Mouse (Mus musculus) testis, postnatal 10 days (tissue): ENCODE measurements at regions not wholly inside any gene's neighbourhood (a gene's known extent, or its start where the extent isn't known, plus 50 kb on each side); places are given as distances from the start of the nearest gene placed in this dataset.

Source experiments
- DNase-seq: peaks from one replicate; pipeline ENCODE4 v3.0.0; 2021; ENCODE audit warnings: low spot score

- no peak for DNase-seq
Measured at GRCm38 (mm10) chr5:50570701-50571100, 511.9 kb upstream of the Adgra3 start.

DNA sequence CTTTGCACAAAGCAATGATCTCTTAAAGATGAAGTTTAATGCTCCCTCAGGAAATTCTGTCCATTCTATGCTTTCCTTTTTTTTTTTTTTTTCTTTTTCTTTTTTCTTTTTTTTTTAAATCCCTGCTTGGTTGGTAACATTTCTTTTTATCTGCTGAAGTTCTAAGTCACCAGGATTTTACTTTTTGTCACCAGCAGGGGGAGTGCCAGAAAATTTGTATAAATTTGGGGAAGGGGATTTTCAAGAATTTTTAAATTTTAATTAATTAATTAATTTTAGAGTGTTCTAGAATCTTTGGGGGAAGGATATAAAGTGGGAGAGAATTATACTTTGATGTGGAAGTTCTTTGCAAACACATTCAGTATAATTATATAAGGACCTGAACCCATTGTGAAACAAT lies 492.3 kb upstream of the Adgra3 start:
- DNase-seq = no peak

- DNase-seq = no peak
Measured at GRCm38 (mm10) chr5:50512539-50512938, 453.7 kb upstream of the Adgra3 start.

DNA sequence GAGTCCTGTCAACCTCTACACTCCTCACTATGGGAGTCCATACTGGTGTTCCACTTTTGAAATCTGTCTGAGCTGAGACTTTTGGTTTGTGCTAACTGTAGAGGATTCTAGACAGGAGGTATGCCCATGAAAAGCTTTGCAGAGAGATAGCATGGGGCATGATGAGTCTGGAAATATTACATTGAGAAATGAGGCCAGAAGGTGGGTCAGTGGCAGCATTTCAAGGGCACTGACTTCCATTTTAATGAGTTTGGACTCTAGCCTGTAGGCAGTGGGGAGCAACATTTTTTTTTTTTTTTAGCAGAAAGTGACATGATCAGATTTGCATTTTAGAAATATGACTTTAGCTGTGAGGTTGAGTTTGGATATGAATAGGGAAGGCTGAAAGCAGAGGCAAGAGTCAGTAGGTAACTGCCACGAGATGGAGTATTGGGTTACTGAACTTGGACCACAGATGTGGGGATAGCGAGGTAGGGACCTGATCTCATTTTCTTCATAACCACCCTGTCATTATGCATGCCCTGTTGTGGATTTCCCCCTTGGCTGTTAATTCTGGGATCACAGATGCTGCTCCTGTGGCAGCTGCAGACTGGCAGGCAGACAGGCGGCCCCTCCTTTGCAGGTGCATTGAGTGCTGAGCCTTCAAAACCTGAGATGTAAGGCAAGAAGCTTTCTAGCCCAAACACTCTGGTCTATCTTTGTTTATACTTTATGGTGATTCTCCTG lies 451.1 kb upstream of the Adgra3 start:
- no peak for DNase-seq

GRCm38 (mm10) chr5:50490223-50490622 lies 431.4 kb upstream of the Adgra3 start:
- no peak for DNase-seq

GRCm38 (mm10) chr5:50476985-50477384 lies 418.2 kb upstream of the Adgra3 start:
- DNase-seq = peak; percentile 77

DNA sequence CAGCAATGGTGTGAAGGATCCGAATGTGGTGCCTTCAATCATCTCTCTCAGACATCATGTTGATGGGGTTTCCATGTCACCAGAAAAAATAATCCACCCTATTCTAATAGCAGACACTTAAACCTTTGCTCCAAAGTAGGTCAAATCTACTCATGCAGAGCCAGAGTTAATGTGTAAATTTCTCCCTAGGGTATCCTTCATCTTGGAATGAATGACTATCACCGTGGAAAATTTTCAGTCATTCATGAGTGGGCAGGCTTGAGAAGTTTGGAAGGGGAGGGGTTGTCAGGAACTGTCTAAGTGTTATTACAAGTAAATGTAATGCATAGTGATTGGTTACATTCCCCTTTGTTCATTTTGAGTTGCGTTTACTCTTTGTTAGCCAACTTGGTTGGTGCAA lies 402.7 kb upstream of the Adgra3 start:
- no peak for DNase-seq

GRCm38 (mm10) chr5:50457621-50458020 lies 398.8 kb upstream of the Adgra3 start:
- DNase-seq = peak; percentile 79

DNA sequence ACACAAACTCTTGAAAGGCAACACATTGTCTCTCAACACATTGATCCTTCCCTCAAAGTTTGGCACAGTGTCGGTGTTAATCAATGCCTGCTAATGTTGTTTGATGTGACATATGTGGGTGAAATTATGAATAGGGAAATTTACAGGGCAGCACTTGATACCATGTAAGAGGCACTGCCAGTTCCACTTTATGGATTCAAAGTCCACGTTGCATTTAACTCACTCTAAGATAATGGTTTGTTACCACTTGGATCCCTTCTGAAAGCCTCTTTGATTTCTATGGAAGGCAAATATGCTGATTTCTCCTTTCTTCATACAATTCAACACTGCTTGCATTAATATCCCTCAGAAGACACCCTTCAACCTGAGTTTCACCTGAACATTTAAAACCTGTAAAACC lies 395.6 kb upstream of the Adgra3 start:
- no peak for DNase-seq

DNA sequence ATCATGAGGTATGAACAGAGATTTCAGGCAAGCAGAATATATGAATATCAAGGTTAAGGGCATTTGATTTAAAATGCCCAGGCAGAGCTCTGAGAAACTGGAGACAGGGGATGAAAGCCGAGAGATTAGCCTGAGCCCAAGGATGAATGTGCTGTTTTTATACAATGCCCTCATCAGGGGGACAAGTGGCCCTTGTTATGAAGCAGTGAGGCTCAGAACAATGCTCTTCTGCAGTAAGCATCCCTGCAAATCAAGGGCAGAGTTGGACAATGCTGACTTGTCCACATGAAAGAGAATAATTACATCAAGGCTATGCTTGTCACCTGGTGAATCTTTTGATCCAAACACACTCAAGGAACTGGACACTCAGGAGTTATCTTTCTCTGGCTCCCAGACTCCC lies 348.1 kb upstream of the Adgra3 start:
- DNase-seq = no peak

DNA sequence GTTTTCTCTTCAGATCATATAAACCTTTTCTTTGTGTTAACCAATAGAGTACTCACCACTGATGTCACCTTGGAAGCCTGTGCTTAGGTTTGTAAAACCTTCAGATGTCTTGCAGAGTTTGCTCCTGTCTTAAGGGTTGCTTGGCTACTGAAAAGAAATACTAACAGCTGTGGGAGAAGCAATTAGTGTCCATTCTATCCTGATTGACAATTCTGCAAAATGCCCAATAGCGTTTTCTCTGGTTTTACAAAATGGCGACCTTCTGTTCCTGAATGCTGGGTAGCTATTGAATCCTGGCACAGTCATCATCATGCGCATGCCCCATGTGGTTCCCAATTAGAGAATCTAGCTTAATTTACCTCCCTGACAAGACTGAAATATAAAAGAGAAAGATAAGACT lies 347.7 kb upstream of the Adgra3 start:
- no peak for DNase-seq
